Mouse (Mus musculus): ENCODE data around the gene Rrp12.
"Not testable (repeated sequence)": the region's sequence is repeated elsewhere in the genome, so short reads cannot be mapped to it uniquely, and the experiment has no call there.

Rrp12 gene

GRCm38 (mm10) chr19:41906311-41907078 lies 10.5 kb upstream of the Rrp12 start:
- DNase-seq = no peak

DNA sequence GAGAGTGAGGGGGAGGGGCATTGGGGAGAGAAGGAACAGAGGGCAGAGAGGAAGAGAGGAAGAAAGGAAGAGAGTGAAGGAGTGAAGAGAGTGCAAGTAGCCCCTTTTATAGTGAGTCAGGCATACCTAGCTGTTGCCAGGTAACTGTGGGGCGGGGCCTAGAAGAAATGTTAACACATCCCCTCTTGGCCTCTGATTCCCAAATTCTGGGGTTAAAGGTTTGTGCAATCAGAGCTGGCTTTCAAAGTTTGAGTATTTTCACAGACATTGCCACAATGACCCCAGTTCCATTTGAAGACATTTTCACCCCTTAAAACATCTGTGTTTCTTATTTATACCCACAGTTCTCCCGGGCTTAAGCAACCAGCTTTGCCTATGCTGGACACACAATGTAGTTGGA lies 9.3 kb upstream of the Rrp12 start:
- DNase-seq = no peak

DNA sequence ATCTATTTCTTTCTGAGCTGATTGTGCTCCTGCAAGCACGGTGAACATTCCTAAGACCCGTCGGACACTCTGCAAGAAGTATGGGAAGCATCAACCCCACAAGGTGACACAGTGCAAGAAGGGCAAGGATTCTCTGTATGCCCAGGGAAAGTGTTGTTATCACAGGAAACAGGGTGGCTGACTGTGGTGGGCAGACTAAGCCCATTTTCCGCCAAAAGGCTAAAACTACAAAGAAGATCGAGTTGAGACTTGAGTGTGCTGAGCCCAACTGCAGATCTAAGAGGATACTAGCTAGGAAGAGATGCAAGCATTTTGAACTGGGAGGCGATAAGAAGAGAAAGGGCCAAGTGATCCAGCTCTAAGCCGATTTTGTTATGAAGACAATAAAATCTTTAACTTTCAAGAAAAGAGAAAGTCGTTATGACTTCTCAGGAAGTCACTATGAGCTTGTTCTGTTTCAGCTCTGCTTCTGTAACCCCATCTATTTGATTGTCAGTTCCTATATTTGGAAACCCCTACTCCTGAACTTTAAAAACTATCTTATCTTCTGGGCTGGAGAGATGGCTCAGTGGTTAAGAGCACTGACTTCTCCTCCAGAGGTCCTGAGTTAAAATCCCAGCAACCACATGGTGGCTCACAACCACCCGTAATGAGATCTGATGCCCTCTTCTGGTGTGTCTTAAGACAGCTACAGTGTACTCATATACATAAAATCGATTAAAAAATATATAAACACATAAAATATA lies 7.0 kb upstream of the Rrp12 start:
- no peak for DNase-seq

DNA sequence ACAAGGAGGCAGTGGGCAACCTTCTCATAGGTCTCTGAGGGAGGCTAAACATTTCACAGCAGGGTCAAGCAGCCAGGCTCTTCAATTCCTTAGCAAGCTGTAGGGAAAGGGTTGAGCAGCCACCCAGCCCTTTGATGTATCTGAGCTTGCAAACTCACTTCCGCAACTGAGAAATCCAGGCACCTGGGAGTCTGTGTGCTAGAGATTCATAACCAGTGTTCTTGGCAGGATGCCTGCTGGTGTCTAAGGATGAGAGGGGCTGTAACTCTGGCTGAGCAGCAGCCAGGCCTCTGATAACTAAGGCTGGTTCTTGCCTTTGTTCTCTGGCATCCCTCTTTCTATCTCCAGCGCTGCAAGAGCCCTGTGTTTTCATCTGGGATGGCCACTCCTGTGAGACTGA lies 5.7 kb upstream of the Rrp12 start:
- no peak for DNase-seq

DNA sequence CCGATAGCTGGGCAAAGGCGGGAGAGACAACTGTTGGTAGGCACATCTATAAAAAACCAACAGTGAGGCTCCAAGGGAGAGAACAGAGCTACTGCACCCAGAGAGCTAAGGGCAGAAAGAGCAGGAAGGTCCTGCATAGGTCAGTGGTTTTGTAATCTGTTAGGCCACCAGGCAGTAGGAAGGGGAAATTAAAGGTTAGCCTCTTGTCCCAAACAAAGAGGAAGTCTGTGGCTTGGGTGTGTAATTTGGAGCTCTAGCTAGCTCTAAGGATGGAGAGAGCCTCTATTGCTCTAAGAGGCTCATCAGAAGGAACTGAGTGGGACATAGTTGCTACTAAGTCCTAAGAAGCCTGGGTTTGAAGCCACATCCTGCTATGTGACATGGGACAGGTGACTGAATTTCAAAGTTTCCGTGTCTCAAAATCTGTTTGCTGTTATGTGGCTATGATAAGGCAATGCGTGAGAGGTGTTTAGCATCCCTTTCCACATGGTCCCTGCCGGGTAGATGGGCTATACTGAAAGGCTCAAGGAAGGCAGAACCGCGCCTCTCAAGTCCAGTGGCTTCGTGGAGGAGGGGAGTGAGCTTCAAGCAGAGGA lies 4.6 kb upstream of the Rrp12 start:
- DNase-seq = peak in 1 of 2 experiments; percentile 17

GRCm38 (mm10) chr19:41898860-41899259 lies 2.9 kb upstream of the Rrp12 start:
- DNase-seq = peak in 1 of 2 experiments; percentile 47

DNA sequence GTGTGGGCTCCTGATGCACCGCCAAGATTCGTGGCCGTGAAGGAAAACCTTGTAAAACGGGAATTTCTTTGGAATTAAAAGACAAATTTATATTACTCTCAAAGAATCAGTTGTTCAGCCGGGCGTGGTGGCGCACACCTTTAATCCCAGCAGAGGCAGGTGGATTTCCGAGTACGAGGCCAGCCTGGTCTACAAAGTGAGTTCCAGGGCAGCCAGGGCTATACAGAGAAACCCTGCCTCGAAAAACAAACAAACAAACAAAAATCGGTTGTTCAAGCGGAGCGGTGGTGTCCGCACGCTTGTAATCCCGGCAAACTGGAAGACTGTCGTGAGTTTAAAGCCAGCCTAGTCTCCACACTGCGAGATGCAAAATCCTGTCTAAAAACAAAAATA lies 342 bp upstream of the Rrp12 start:
- no peak for DNase-seq

- DNase-seq = no peak
These were observed 1.0 kb downstream of the Rrp12 start for GRCm38 (mm10) chr19:41894959-41895358.

- no peak for DNase-seq
These were observed 7.8 kb downstream of the Rrp12 start for GRCm38 (mm10) chr19:41888191-41888590.

DNA sequence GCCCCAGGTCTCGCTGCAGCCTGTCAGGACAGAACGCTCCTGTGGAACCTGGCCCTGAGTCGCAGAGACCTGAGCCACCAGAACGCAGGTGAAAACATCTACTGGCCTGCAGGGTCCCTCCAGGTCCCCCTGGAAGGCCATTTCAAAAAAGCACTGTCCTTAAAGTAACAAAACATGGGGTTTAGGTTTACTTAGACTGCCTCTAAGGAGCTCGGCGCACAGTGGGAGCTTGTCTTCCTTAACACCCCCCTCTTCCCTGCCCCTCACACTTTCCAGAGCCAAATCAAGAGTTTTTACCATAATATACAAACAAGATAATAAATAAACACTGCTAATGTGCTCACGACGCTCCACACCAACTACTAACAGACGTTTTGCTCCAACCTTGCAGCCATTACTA lies 12.1 kb downstream of the Rrp12 start:
- no peak for DNase-seq

DNA sequence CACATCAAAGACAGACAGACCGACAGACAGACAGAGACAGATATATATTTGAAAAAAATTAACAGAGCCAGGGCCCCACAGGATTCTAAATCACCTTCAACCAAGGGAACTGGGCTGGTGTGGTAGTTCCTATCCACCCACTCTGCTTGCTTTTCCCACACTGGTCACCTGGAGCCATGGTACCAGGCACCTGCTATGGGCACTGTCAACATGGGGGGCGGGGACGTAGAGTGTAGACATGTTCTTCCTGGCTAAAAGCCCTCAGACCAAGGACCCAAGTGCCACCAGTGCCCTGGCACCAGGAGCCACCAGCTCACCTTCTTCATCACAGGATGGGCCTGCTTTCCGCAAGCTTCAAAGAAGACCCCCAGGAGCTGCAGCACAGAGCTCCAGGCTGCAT lies 14.1 kb downstream of the Rrp12 start:
- no peak for DNase-seq

DNA sequence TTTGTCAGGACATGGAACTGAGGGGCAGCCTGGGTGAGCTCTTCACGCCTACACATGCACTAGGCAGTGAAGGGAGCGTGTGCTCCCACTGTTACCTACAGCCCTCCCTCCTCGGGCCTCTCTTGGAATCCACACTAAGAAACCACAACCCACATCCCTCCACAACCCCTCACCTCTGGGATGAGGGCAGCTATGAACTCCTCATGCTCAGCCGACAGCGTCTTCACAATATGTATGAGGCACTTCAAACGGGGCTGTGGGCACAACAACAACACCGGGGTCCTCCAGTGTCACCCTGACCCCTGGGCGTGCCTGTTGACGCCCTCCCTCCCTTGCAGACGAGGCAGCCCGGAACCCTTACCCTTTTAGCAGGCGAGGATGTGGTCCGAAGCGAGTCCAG lies 21.6 kb downstream of the Rrp12 start:
- no peak for DNase-seq

GRCm38 (mm10) chr19:41872285-41872684 lies 23.7 kb downstream of the Rrp12 start:
- no peak for DNase-seq

- not testable (repeated sequence) for DNase-seq
These were observed 26.0 kb downstream of the Rrp12 start for GRCm38 (mm10) chr19:41869946-41870345.

- no peak for DNase-seq
These were observed 26.7 kb downstream of the Rrp12 start for GRCm38 (mm10) chr19:41869296-41869695.

GRCm38 (mm10) chr19:41866707-41867106 lies 29.3 kb downstream of the Rrp12 start:
- no peak for DNase-seq

DNA sequence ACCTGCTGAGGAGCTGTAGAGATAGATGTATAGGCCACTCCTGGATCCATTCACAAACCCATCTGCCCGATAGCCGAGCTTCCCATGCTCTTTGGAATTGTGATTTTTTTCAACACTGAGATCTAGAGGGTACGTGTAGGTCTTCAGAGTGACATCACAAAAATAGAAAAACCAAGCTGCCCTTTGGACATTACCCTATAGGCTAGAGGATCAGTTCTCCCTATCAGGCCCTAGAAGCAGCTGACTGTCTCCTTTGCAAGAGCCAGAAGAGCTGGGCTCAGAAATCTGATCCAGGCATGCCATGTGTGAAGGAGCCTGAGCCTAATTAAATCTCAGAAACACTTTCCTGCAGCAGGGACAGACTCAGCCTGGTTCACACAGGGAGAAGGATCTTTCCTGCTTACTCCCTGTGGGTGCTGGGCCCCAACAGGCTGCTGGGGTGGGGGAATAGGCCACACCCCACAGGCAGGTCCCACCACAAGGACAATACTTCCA lies 38.1 kb downstream of the Rrp12 start:
- DNase-seq = no peak

GRCm38 (mm10) chr19:41857086-41857762 lies 38.7 kb downstream of the Rrp12 start:
- no peak for DNase-seq

DNA sequence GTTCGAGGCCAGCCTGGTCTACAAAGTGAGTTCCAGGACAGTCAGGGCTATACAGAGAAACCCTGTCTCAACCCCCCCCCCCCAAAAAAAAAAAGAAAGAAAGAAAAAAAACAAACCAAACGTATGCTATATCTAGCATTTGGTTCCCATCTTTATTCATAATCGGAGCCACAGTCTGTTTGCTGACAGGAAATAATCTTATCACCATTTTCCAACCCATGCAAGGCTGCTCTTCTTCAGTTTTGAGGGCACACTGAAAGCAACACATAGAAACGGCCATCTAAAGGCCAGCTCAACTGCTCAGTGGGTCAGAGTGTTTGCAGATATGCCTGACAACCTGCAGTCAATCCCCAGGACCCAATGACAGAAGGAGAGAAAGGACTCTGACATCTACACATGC lies 43.5 kb downstream of the Rrp12 start:
- no peak for DNase-seq

- no peak for DNase-seq
These were observed 45.0 kb downstream of the Rrp12 start for GRCm38 (mm10) chr19:41850719-41851543.

DNA sequence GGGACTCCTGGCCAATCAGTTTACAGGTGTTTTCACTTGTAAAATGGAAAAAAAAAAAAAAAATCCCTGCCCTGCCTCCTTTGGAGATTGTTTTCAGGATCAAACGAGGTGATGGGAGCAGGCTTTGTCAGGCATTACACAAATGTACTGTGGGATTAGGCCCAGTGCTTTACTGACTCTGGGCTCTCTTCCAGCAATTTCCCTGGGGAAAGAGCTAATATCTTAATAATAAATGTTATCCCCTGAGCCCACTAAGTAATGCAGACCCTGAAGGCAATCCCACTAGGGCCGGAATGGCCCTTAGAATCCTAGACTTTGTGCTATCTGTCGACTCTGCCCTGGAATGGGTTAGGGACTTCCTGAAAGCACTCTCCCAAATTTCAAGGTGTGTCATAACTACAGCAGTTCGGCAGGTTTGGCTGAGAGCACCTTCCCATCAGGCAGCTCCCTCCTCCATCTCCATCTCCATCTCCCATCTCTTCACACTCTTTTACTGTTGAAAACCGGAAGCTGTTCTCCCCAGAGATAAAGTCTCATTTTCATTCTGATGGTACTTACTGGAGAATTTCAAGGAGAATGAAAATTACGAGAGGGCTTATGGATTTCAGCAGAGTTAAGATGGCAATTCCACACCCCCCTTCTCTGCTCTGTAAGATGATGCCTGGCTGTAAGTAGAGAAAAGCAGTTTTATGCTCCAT lies 45.8 kb downstream of the Rrp12 start:
- no peak for DNase-seq
